Mouse (Mus musculus) CH12.LX (cell line): ENCODE results near the gene Anxa11. TPM values are rescaled to one million over a fixed set of nuclear protein-coding genes. Genes with fewer than 3 reads are reported as not detected.

Source experiments
- DNase-seq: peaks from one replicate; pipeline ENCODE4 v3.0.0-alpha.2; 2013; ENCODE audit errors: extremely low read depth
- H3K27ac ChIP-seq: 2 replicates; pipeline ENCODE4 v1.5.1; 2012; ENCODE audit warnings: low read depth, mild to moderate bottlenecking, control low read depth, moderate library complexity; ENCODE audit not compliant: insufficient read depth
- H3K27me3 ChIP-seq: replicated peaks from 2 replicates; pipeline ENCODE3; 2012; ENCODE audit warnings: inconsistent platforms
- H3K36me3 ChIP-seq, 2 experiments: replicated peaks in 1 of 2; 2 replicates each; pipeline versions ENCODE3 to v1.6.1; 2012; ENCODE audit warnings: inconsistent platforms in 1 of 2, low read length in 1 of 2, mild to moderate bottlenecking in 1 of 2, mixed read lengths in 1 of 2, moderate library complexity in 1 of 2; ENCODE audit not compliant: control insufficient read depth in 1 of 2, insufficient read depth in 1 of 2
- H3K4me1 ChIP-seq, 2 experiments: 2 replicates each; pipeline ENCODE4 v1.6.1; 2012; ENCODE audit warnings: inconsistent platforms in 1 of 2, moderate library complexity in 1 of 2; ENCODE audit not compliant: insufficient read depth in 2 of 2, control insufficient read depth in 1 of 2
- H3K4me2 ChIP-seq: 2 replicates; pipeline ENCODE4 v1.6.1; 2012; ENCODE audit warnings: low read depth, mild to moderate bottlenecking, control low read depth; ENCODE audit not compliant: poor library complexity, insufficient read depth, severe bottlenecking
- H3K4me3 ChIP-seq, 3 experiments: fragments of 150-350 bp in 1 of 3; sonication (generic) in 1 of 3; replicated peaks in 1 of 3; 2 replicates each; pipeline versions ENCODE3 to v1.5.1; 2011 to 2012; ENCODE audit warnings: low read depth in 2 of 3, low read length in 2 of 3, mild to moderate bottlenecking in 2 of 3, moderate library complexity in 2 of 3, control low read depth in 1 of 3, improper control_type of control experiment in 1 of 3, inconsistent platforms in 1 of 3, mixed read lengths in 1 of 3; ENCODE audit not compliant: poor library complexity in 1 of 3
- H3K79me2 ChIP-seq: replicated peaks from 2 replicates; pipeline ENCODE4 v1.6.1; 2012; ENCODE audit warnings: mild to moderate bottlenecking, moderate library complexity; ENCODE audit not compliant: control insufficient read depth, poor library complexity, insufficient read depth, severe bottlenecking; ENCODE audit errors: extremely low read depth
- H3K9ac ChIP-seq: 2 replicates; pipeline ENCODE4 v1.6.1; 2012; ENCODE audit warnings: low read depth, mild to moderate bottlenecking, control low read depth, moderate library complexity; ENCODE audit not compliant: insufficient read depth
- H3K9me3 ChIP-seq: replicated peaks from 2 replicates; pipeline ENCODE3; 2012; ENCODE audit warnings: low read length, inconsistent platforms, mixed read lengths
- BHLHE40 ChIP-seq: IDR thresholded peaks from 2 replicates; pipeline ENCODE4 v1.6.1; 2011; ENCODE audit warnings: mild to moderate bottlenecking, low read depth, low read length, improper control_type of control experiment
- CHD2 ChIP-seq: IDR thresholded peaks from 2 replicates; pipeline ENCODE4 v1.6.1; 2011; ENCODE audit warnings: low read length, improper control_type of control experiment
- CTCF ChIP-seq, 2 experiments: IDR thresholded peaks in 1 of 2; conservative IDR thresholded peaks in 1 of 2; 2 replicates each; pipeline ENCODE4 v1.5.1; 2011 to 2012; ENCODE audit warnings: low read depth in 2 of 2, low read length in 2 of 2, improper control_type of control experiment in 1 of 2, inconsistent platforms in 1 of 2, mild to moderate bottlenecking in 1 of 2, moderate library complexity in 1 of 2
- EP300 ChIP-seq: IDR thresholded peaks from 2 replicates; pipeline ENCODE4 v1.6.1; 2011; ENCODE audit warnings: low read length, improper control_type of control experiment
- ETS1 ChIP-seq: conservative IDR thresholded peaks from 2 replicates; pipeline ENCODE4 v1.6.1; 2012; ENCODE audit warnings: low read depth, mild to moderate bottlenecking, inconsistent platforms, low read length, improper control_type of control experiment, moderate library complexity
- GABPA ChIP-seq: IDR thresholded peaks from 2 replicates; pipeline ENCODE4 v1.6.1; 2012; ENCODE audit warnings: low read depth, low read length, improper control_type of control experiment, inconsistent platforms; ENCODE audit not compliant: insufficient replicate concordance
- IRF4 ChIP-seq: IDR thresholded peaks from 2 replicates; pipeline ENCODE4 v1.6.1; 2014; ENCODE audit warnings: low read depth, mild to moderate bottlenecking, inconsistent platforms, low read length, improper control_type of control experiment
- JUN ChIP-seq: IDR thresholded peaks from 2 replicates; pipeline ENCODE4 v1.6.1; 2011; ENCODE audit warnings: low read depth, mild to moderate bottlenecking, low read length, improper control_type of control experiment, moderate library complexity; ENCODE audit not compliant: insufficient read depth
- KAT2A ChIP-seq: IDR thresholded peaks from 2 replicates; pipeline ENCODE4 v1.6.1; 2012; ENCODE audit warnings: low read length, improper control_type of control experiment, inconsistent platforms; ENCODE audit not compliant: insufficient replicate concordance
- MAFK ChIP-seq: IDR thresholded peaks from 2 replicates; pipeline ENCODE4 v1.6.1; 2011; ENCODE audit warnings: low read length, improper control_type of control experiment; ENCODE audit not compliant: insufficient replicate concordance
- MAX ChIP-seq: IDR thresholded peaks from 2 replicates; pipeline ENCODE4 v1.6.1; 2011; ENCODE audit warnings: low read length, improper control_type of control experiment
- MAZ ChIP-seq: IDR thresholded peaks from 2 replicates; pipeline ENCODE4 v1.6.1; 2012; ENCODE audit warnings: low read depth, mild to moderate bottlenecking, inconsistent platforms, low read length, improper control_type of control experiment, moderate library complexity
- MXI1 ChIP-seq: IDR thresholded peaks from 2 replicates; pipeline ENCODE4 v1.6.1; 2011; ENCODE audit warnings: mild to moderate bottlenecking, low read depth, low read length, improper control_type of control experiment
- MYC ChIP-seq: IDR thresholded peaks from 2 replicates; pipeline ENCODE4 v1.6.1; 2011; ENCODE audit warnings: low read depth, mild to moderate bottlenecking, improper control_type of control experiment, low read length
- PAX5 ChIP-seq: IDR thresholded peaks from 2 replicates; pipeline ENCODE4 v1.6.1; 2012; ENCODE audit warnings: low read length, inconsistent platforms, mixed read lengths
- POLR2A ChIP-seq: IDR thresholded peaks from 2 replicates; pipeline ENCODE4 v1.6.1; 2011; ENCODE audit warnings: low read depth, mild to moderate bottlenecking, improper control_type of control experiment, low read length
- RCOR1 ChIP-seq: conservative IDR thresholded peaks from 2 replicates; pipeline ENCODE4 v1.6.1; 2012; ENCODE audit warnings: low read depth, mild to moderate bottlenecking, inconsistent platforms, low read length, improper control_type of control experiment
- SMC3 ChIP-seq: IDR thresholded peaks from 2 replicates; pipeline ENCODE4 v1.6.1; 2011; ENCODE audit warnings: low read depth, low read length, improper control_type of control experiment
- TCF12 ChIP-seq: IDR thresholded peaks from 2 replicates; pipeline ENCODE4 v1.6.1; 2014; ENCODE audit warnings: low read depth, mild to moderate bottlenecking, inconsistent platforms, low read length, improper control_type of control experiment
- UBTF ChIP-seq: IDR thresholded peaks from 2 replicates; pipeline ENCODE4 v1.6.1; 2012; ENCODE audit warnings: low read depth, mild to moderate bottlenecking, inconsistent platforms, low read length, improper control_type of control experiment, moderate library complexity
- USF1 ChIP-seq: IDR thresholded peaks from 2 replicates; pipeline ENCODE4 v1.6.1; 2014; ENCODE audit warnings: low read depth, mild to moderate bottlenecking, inconsistent platforms, low read length, improper control_type of control experiment
- USF2 ChIP-seq: conservative IDR thresholded peaks from 2 replicates; pipeline ENCODE4 v1.6.1; 2011; ENCODE audit warnings: low read depth, low read length, improper control_type of control experiment
- ZC3H11A ChIP-seq: IDR thresholded peaks from 2 replicates; pipeline ENCODE4 v1.6.1; 2012; ENCODE audit warnings: low read depth, mild to moderate bottlenecking, inconsistent platforms, low read length, improper control_type of control experiment
- ZNF384 ChIP-seq: IDR thresholded peaks from 2 replicates; pipeline ENCODE4 v1.6.1; 2012; ENCODE audit warnings: low read depth, low read length, improper control_type of control experiment, inconsistent platforms
- dilution Hi-C: fragments of 300-500 bp; cut with MboI; formaldehyde crosslinking; loops from 2 replicates; pipeline ENCODE4 v1.14.3; 2020; ENCODE audit warnings: low sequenced_read_pairs; ENCODE audit not compliant: extremely low pct_unique_long_range_greater_than_20kb, extremely low pct_ligation_motif_present
- in situ Hi-C: fragments of 300-500 bp; cut with MboI; formaldehyde crosslinking; loops from 3 replicates; pipeline ENCODE4 v1.14.3; 2019; ENCODE audit warnings: low sequenced_read_pairs, low pct_ligation_motif_present, low pct_unique_long_range_greater_than_20kb, mixed read lengths
- polyA plus RNA-seq: library from polyadenylated mRNA; unstranded; fragments of >175 nt; gene quantifications from 2 replicates; pipeline ENCODE4 v1.2.1, GENCODE M21; 2012; ENCODE audit warnings: low read depth; ENCODE audit not compliant: insufficient read length
- total RNA-seq, 2 experiments: library from RNA; depleted of rRNA; stranded (reverse); fragments of 300-350 nt in 1 of 2; fragments of >200 nt in 1 of 2; gene quantifications; 2 replicates each; pipeline ENCODE4 v1.2.3; 2012 to 2014

The Anxa11 gene
- total and polyA plus RNA-seq, 3 experiments = 5.0 to 35.0 (median 8.4) TPM

- H3K4me1 ChIP-seq = peaks cover 30 to 50% of the 10 kb centered on the region in 2 experiments
- dilution Hi-C loops = no loop called here
- no peak overlapping the region for H3K27ac ChIP-seq
These were observed 15.2 kb downstream of the Anxa11 start for GRCm38 (mm10) chr14:25857168-25857621.

GRCm38 (mm10) chr14:25857940-25858339 lies 16.0 kb downstream of the Anxa11 start:
- peaks cover 0 to 2% of the 10 kb centered on the region in 2 experiments for H3K36me3 ChIP-seq
- in situ Hi-C loops = no loop called here
- H3K4me2 ChIP-seq = peak overlapping the region; percentile 55
- H3K4me3 ChIP-seq = no peak overlapping the region
- no peak overlapping the region for H3K27ac ChIP-seq
- no peaks in the 10 kb centered on the region for H3K79me2 ChIP-seq
- DNase-seq = no peak
- TF ChIP-seq PAX5 = no peak
- TF ChIP-seq IRF4 = peak; percentile 52; the same call in 1 of the 2 replicates
- peak; percentile 55 for TF ChIP-seq USF1
- peak; percentile 29; the same call in 1 of the 2 replicates for TF ChIP-seq MXI1
- TF ChIP-seq MYC = peak; percentile 35; the same call in 1 of the 2 replicates
- peak; percentile 59; the same call in 1 of the 2 replicates for TF ChIP-seq MAX
- peak; percentile 51 for TF ChIP-seq ETS1
- TF ChIP-seq SMC3 = no peak
- TF ChIP-seq USF2 = no peak
- TF ChIP-seq BHLHE40 = peak; percentile 73
- TF ChIP-seq, all 38 proteins: peak for 7
- H3K27me3 ChIP-seq = no peaks in the 10 kb centered on the region
- H3K4me1 ChIP-seq = peaks cover 30 to 50% of the 10 kb centered on the region in 2 experiments
- dilution Hi-C loops = no loop called here
- no peaks in the 10 kb centered on the region for H3K9me3 ChIP-seq
- no peak overlapping the region for H3K9ac ChIP-seq

More at GRCm38 (mm10) chr14:25857168-25857621, 15.2 kb downstream of the Anxa11 start:
- H3K27me3 ChIP-seq = no peaks in the 10 kb centered on the region
- no peak overlapping the region for H3K4me3 ChIP-seq
- no peaks in the 10 kb centered on the region for H3K79me2 ChIP-seq
- H3K9me3 ChIP-seq = no peaks in the 10 kb centered on the region
- H3K4me2 ChIP-seq = peak overlapping the region; percentile 55
- no peak overlapping the region for H3K9ac ChIP-seq
- no peaks in the 10 kb centered on the region for H3K36me3 ChIP-seq
- TF ChIP-seq USF2 (no peak), BHLHE40 (peak; percentile 24; the same call in 1 of the 2 replicates)
- in situ Hi-C loops = no loop called here
- no peak for DNase-seq

- Histone ChIP-seq H3K36me3 (peaks cover 0 to 2% of the 10 kb centered on the region in 2 experiments), H3K9me3 (no peaks in the 10 kb centered on the region), H3K27ac (no peak overlapping the region), H3K9ac (no peak overlapping the region), H3K27me3 (no peaks in the 10 kb centered on the region), H3K79me2 (no peaks in the 10 kb centered on the region; the same call in 1 of the 2 replicates), H3K4me3 (no peak overlapping the region), H3K4me1 (peaks cover 14 to 44% of the 10 kb centered on the region in 2 experiments), H3K4me2 (no peak overlapping the region)
- in situ Hi-C loops = no loop called here
- DNase-seq = no peak
- dilution Hi-C loops = no loop called here
- no peak for TF ChIP-seq MAZ
- no peak for TF ChIP-seq TCF12
- TF ChIP-seq IRF4 = peak; percentile 70; the same call in 1 of the 2 replicates
- TF ChIP-seq POLR2A = no peak
- TF ChIP-seq ZC3H11A = no peak
- no peak for TF ChIP-seq MAFK
- TF ChIP-seq UBTF = no peak
- TF ChIP-seq RCOR1 = no peak
- no peak for TF ChIP-seq CHD2
- TF ChIP-seq EP300 = no peak
- no peak for TF ChIP-seq MXI1
- TF ChIP-seq MYC = no peak
- no peak for TF ChIP-seq BHLHE40
- peak; percentile 45; the same call in 1 of the 2 replicates for TF ChIP-seq JUN
- no peak for TF ChIP-seq ZNF384
- TF ChIP-seq KAT2A = no peak
- TF ChIP-seq GABPA = no peak
- no peak for TF ChIP-seq CTCF (conservative IDR thresholded peaks at IDR 0.05 in 1 of 2, IDR thresholded peaks at IDR 0.05 in 1 of 2; ENCODE audit: low read depth in 2 of 2, low read length in 2 of 2)
These were observed 20.0 kb downstream of the Anxa11 start for GRCm38 (mm10) chr14:25861771-25862530.
